Mouse (Mus musculus) liver, embryonic 14 days (tissue): Measurements from ENCODE around the gene Pck1. TPM values are rescaled to one million over a fixed set of nuclear protein-coding genes. Genes with fewer than 3 reads are reported as not detected.

Source experiments
- polyA plus RNA-seq: library from polyadenylated mRNA; depleted of rRNA; stranded (reverse); fragments of >200 nt; gene quantifications from 2 replicates; pipeline ENCODE4 v1.2.3, GENCODE M21; 2012; rRNA removed

Pck1 gene
- polyA plus RNA-seq: 0.10 and 0.14 TPM in 2 replicates

DNA sequence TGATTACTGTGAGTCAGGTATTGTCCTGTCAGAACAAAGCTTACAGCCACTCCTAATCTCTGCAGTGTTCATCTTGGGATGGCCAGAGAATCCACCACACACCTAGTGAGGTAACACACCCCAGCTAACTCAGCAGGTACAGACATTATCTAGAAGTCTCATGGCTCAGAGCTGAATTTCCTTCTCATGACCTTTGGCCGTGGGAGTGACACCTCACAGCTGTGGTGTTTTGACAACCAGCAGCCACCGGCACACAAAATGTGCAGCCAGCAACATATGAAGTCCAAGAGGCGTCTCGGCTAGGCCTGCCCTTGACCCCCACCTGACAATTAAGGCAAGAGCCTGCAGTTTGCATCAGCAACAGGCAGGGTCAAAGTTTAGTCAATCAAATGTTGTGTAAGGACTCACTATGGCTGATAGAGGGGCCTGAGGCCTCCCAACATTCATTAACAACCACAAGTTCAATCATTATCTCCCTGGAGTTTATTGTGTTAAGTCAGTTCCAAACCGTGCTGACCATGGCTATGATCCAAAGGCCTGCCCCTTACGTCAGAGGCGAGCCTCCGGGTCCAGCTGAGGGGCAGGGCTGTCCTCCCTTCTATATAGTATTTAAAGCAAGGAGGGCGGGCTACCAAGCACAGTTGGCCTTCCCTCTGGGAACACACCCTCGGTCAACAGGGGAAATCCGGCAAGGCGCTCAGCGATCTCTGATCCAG is at the start of gene Pck1:
Pck1 (plus strand) TSS at position 613 of the 716 bp plus-strand sequence.

DNA sequence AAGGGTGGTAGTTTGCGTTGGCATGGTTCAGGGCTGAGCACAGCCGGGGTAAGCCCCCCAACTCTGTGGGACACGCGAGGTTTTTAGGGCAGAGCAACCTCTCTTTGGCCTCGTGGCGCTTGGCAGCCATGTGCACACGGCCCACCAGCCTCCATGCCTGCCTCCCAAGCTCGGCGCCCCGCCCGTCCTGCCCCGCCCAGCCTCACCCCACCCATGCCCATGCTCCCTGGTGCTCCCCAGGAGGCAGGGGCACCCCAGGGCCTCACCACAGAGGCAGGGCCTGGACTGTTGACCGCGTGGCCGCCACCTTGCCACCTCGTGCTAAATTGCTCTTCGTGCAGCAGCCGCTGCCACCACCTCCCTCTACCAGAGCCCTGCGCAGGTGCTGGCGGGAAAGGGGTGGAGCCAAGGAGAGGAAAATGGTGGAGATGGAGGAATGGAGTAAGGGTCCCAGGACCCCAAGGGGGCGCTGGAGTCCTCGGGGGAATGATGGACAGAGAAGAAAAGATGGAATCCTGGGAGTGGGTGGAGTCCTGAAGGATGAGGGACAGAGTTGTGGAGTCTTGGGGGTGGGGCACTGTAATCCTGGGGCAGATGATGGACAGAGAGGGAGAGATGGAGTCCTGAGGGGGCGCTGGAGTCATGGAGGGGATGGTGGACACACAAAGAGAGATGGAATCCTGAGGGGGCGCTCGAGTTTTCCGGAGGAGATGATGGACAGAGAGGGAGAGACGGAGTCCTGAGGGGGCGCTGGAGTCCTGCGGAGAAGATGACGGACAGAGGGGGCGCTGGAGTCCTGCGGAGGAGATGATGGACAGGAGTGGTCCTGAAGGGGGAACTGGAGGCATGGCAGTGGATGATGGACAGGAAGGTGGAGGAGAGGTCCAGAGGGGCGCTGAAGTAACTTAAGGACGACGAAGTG is 33.6 kb upstream of the Pck1 start, which contains the start of gene Ctcfl:
Ctcfl (minus strand) TSS at position 503 of the 922 bp plus-strand sequence.

Other genes with a start within 250 kb of the Pck1 start
- 1.4 TPM in 2 replicates for gene Bmp7, start 212.7 kb upstream of the Pck1 start, polyA plus RNA-seq
- 0.01 TPM in 2 replicates for gene Spo11, start 175.3 kb upstream of the Pck1 start, polyA plus RNA-seq
- gene Rae1, start 152.9 kb upstream of the Pck1 start, polyA plus RNA-seq: 43.2 and 47.6 TPM in 2 replicates
- gene Rbm38, start 132.6 kb upstream of the Pck1 start, polyA plus RNA-seq: 211 and 254 TPM in 2 replicates
- 0.01 TPM in 1 of 2 replicates, not detected in the other for gene Ctcfl, start 33.5 kb upstream of the Pck1 start, polyA plus RNA-seq
- gene Zbp1, start 65.9 kb downstream of the Pck1 start, polyA plus RNA-seq: 0.66 and 0.77 TPM in 2 replicates
- gene Pmepa1, start 123.5 kb downstream of the Pck1 start, polyA plus RNA-seq: 0.28 and 0.48 TPM in 2 replicates